8 mouse cellular contexts compared by ENCODE assay signal in genomic region chr8:11550281-11550948, GRCm38 (mm10). TPM values are rescaled to one million over a fixed set of nuclear protein-coding genes. Genes with fewer than 3 reads are reported as not detected.
DNase-seq lines count a peak whose midpoint lies in the region; ATAC-seq and TF ChIP-seq lines count a peak whose summit lies in the region.

Gene Cars2, minus strand, starts transcription at chr8:11550783.

- DNase-seq in MEL (ENCODE audit: low read depth, low spot score), result peak; percentile 95
- DNase-seq in cerebellum, adult 8-10 months, result peak; percentile 91
- DNase-seq in hindbrain, embryonic 10.5 days (ENCODE audit: low spot score), result peak; percentile 90
- peak; percentile 92 for DNase-seq in layer of hippocampus, adult 9-11 months
- DNase-seq in lung, postnatal 0 days (ENCODE audit: low spot score), result peak; percentile 94
- DNase-seq in ovary, postnatal 14 days (ENCODE audit: low spot score), result peak; percentile 87
- peak; percentile 96 for DNase-seq in thymus, postnatal 14 days

- under 1% methylated on average over 53 of the region's 53 CpGs for WGBS in hindbrain, embryonic 10.5 days
- 3% methylated on average over 53 of the region's 53 CpGs for WGBS in lung, postnatal 0 days

- H3K9me3 ChIP-seq in MEL (replicated peaks; ENCODE audit: insufficient read depth, low read length), result no peaks in the 10 kb centered on the region
- H3K9me3 ChIP-seq in hindbrain, embryonic 10.5 days, result no peaks in the 10 kb centered on the region
- no peaks in the 10 kb centered on the region for H3K9me3 ChIP-seq in lung, postnatal 0 days (ENCODE audit: low read length)

- no peak for TF ChIP-seq CTCF in MEL (IDR thresholded peaks at IDR 0.05 in 2 of 3, conservative IDR thresholded peaks at IDR 0.05 in 1 of 3; ENCODE audit: control insufficient read depth in 1 of 3, insufficient read depth in 1 of 3, low read depth in 2 of 3, low read length in 3 of 3, poor library complexity in 1 of 3, severe bottlenecking in 1 of 3)
- TF ChIP-seq CTCF in lung, postnatal 0 days (IDR thresholded peaks at IDR 0.05), result no peak

- peak within 1 kb of the TSS; percentile 93 for H3K9ac ChIP-seq in MEL (ENCODE audit: control insufficient read depth, low read depth, low read length, poor library complexity, severe bottlenecking)
- H3K9ac ChIP-seq in lung, postnatal 0 days (replicated peaks; ENCODE audit: low read depth), result peak within 1 kb of the TSS; percentile 58

- peak within 1 kb of the TSS; percentile 77 to 82 for H3K4me3 ChIP-seq in MEL (ENCODE audit: control insufficient read depth in 1 of 2, insufficient read depth in 1 of 2, low read depth in 2 of 2, low read length in 2 of 2)
- H3K4me3 ChIP-seq in hindbrain, embryonic 10.5 days, result peak within 1 kb of the TSS; percentile 78
- peak within 1 kb of the TSS; percentile 67 for H3K4me3 ChIP-seq in lung, postnatal 0 days (ENCODE audit: low read depth, low read length)

- TF ChIP-seq POLR2A in MEL (IDR thresholded peaks at IDR 0.05; ENCODE audit: control insufficient read depth in 1 of 2, insufficient read depth in 1 of 2, low read depth in 1 of 2, low read length in 2 of 2, poor library complexity in 1 of 2), result peak; percentile 91 to 95

- peak within 1 kb of the TSS; percentile 87 for H3K4me2 ChIP-seq in lung, postnatal 0 days (replicated peaks; ENCODE audit: low read depth, low read length)

- H3K4me1 ChIP-seq in MEL (ENCODE audit: control insufficient read depth in 1 of 2, insufficient read depth in 2 of 2, low read length in 2 of 2), result peaks cover 6 to 14% of the 10 kb centered on the region in 2 experiments
- peaks cover 30% of the 10 kb centered on the region for H3K4me1 ChIP-seq in hindbrain, embryonic 10.5 days (replicated peaks)
- H3K4me1 ChIP-seq in lung, postnatal 0 days (ENCODE audit: insufficient read depth, low read depth, low read length), result no peaks in the 10 kb centered on the region; the same call in 1 of the 2 replicates

- ATAC-seq in frontal cortex, adult (ENCODE audit: low TSS enrichment), result peak; percentile 75
- peak; percentile 77 for ATAC-seq in lung, postnatal 0 days

- H3K79me2 ChIP-seq in MEL (ENCODE audit: control insufficient read depth, insufficient read depth, low read length, poor library complexity), result peaks cover 7% of the 10 kb centered on the region

- H3K27me3 ChIP-seq in MEL (ENCODE audit: control insufficient read depth in 1 of 2, insufficient read depth in 2 of 2, low read length in 2 of 2), result no peaks in the 10 kb centered on the region
- H3K27me3 ChIP-seq in hindbrain, embryonic 10.5 days (ENCODE audit: insufficient read depth, poor library complexity, severe bottlenecking), result no peaks in the 10 kb centered on the region
- H3K27me3 ChIP-seq in lung, postnatal 0 days (replicated peaks; ENCODE audit: insufficient read depth, low read length), result no peaks in the 10 kb centered on the region

- peak within 1 kb of the TSS; percentile 73 for H3K27ac ChIP-seq in MEL (ENCODE audit: control insufficient read depth, low read depth, low read length)
- peak within 1 kb of the TSS; percentile 91 for H3K27ac ChIP-seq in hindbrain, embryonic 10.5 days
- peak within 1 kb of the TSS; percentile 90 for H3K27ac ChIP-seq in lung, postnatal 0 days (ENCODE audit: low read length)

- TF ChIP-seq EP300 in MEL (IDR thresholded peaks at IDR 0.05; ENCODE audit: low read depth in 1 of 2, low read length in 2 of 2), result no peak
- no peak for TF ChIP-seq EP300 in lung, postnatal 0 days (IDR thresholded peaks at IDR 0.05)

- H3K36me3 ChIP-seq in MEL (ENCODE audit: control insufficient read depth in 1 of 2, insufficient read depth in 2 of 2, low read length in 2 of 2), result peaks cover 0 to 13% of the 10 kb centered on the region in 2 experiments; a peak in 2 of 4 replicates
- H3K36me3 ChIP-seq in hindbrain, embryonic 10.5 days, result peaks cover 8% of the 10 kb centered on the region
- H3K36me3 ChIP-seq in lung, postnatal 0 days (ENCODE audit: insufficient read depth, low read length), result no peaks in the 10 kb centered on the region

- no peak for TF ChIP-seq RAD21 in MEL (IDR thresholded peaks at IDR 0.05; ENCODE audit: low read depth, low read length)

TF ChIP-seq in MEL, 35 proteins besides CTCF, POLR2A, EP300 and RAD21:
- TF ChIP-seq MEF2A (IDR thresholded peaks at IDR 0.05; ENCODE audit: extremely low read depth, insufficient replicate concordance, low read depth, low read length, poor library complexity, severe bottlenecking) (no peak), POLR2AphosphoS5 (IDR thresholded peaks at IDR 0.05; ENCODE audit: borderline replicate concordance, low read depth, low read length) (peak; percentile 78; the same call in 1 of the 2 replicates), MXI1 (IDR thresholded peaks at IDR 0.05; ENCODE audit: low read depth, low read length) (peak; percentile 92), NELFE (IDR thresholded peaks at IDR 0.05; ENCODE audit: low read depth, low read length) (peak; percentile 92), ELF1 (IDR thresholded peaks at IDR 0.05; ENCODE audit: low read depth, low read length) (peak; percentile 97), POLR2AphosphoS2 (IDR thresholded peaks at IDR 0.05; ENCODE audit: low read length) (peak; percentile 80; the same call in 1 of the 2 replicates), MYC (IDR thresholded peaks at IDR 0.05; ENCODE audit: low read depth, low read length) (peak; percentile 88), CHD1 (IDR thresholded peaks at IDR 0.05; ENCODE audit: low read depth, low read length) (peak; percentile 37; the same call in 1 of the 2 replicates), MAX (IDR thresholded peaks at IDR 0.05; ENCODE audit: low read length) (peak; percentile 63), NRF1 (IDR thresholded peaks at IDR 0.05; ENCODE audit: insufficient read depth, low read depth, low read length, poor library complexity, severe bottlenecking) (peak; percentile 74), MAZ (IDR thresholded peaks at IDR 0.05; ENCODE audit: low read depth, low read length) (0 out of 2 replicates have a peak, but pooled peaks have one; percentile 25), BHLHE40 (IDR thresholded peaks at IDR 0.05; ENCODE audit: borderline replicate concordance, low read depth, low read length) (no peak), ZC3H11A (IDR thresholded peaks at IDR 0.05; ENCODE audit: low read depth, low read length) (peak; percentile 11; the same call in 1 of the 2 replicates), CHD2 (IDR thresholded peaks at IDR 0.05; ENCODE audit: low read length) (no peak), TAL1 (IDR thresholded peaks at IDR 0.05; ENCODE audit: low read length) (no peak), E2F4 (IDR thresholded peaks at IDR 0.05; ENCODE audit: borderline replicate concordance, low read depth, low read length) (0 out of 2 replicates have a peak, but pooled peaks have one; percentile 16), HCFC1 (IDR thresholded peaks at IDR 0.05; ENCODE audit: low read depth, low read length) (peak; percentile 70), ZMIZ1 (IDR thresholded peaks at IDR 0.05; ENCODE audit: low read depth, low read length) (peak; percentile 79; the same call in 1 of the 2 replicates), TBP (IDR thresholded peaks at IDR 0.05; ENCODE audit: low read depth, low read length) (peak; percentile 80), SIN3A (IDR thresholded peaks at IDR 0.05; ENCODE audit: low read length) (peak; percentile 89), ETS1 (IDR thresholded peaks at IDR 0.05; ENCODE audit: low read depth, low read length) (peak; percentile 51; the same call in 1 of the 2 replicates), SMC3 (IDR thresholded peaks at IDR 0.05; ENCODE audit: low read depth, low read length) (no peak), TCF12 (IDR thresholded peaks at IDR 0.05; ENCODE audit: low read depth, low read length) (0 out of 2 replicates have a peak, but pooled peaks have one; percentile 48), USF1 (IDR thresholded peaks at IDR 0.05; ENCODE audit: low read depth, low read length) (no peak), RCOR1 (IDR thresholded peaks at IDR 0.05; ENCODE audit: low read depth, low read length) (no peak)

RNA-seq across cellular contexts. Expression of gene Cars2, which starts in this region (rescaled TPM):
- 60.1 and 62.8 TPM in 2 replicates for total RNA-seq in MEL (2012; rRNA removed)
- polyA plus RNA-seq in MEL (2012; ENCODE audit: insufficient read depth in 1 of 2, insufficient read length in 2 of 2, low read depth in 1 of 2, low replicate concordance in 2 of 2, missing spikeins in 1 of 2), result 10 to 100 TPM in 1 of 2 experiments, not detected in 1; 63.8 TPM
- polyA plus RNA-seq in hindbrain, embryonic 10.5 days (2016; fragmentation: Nextera tagmentation; extraction: Ambion mirVana), result 18.9 and 19.5 TPM in 2 replicates
- polyA plus RNA-seq in lung, postnatal 0 days (2015; fragmentation: Nextera tagmentation; extraction: Ambion mirVana), result 13.7 and 16.5 TPM in 2 replicates

Comparison
In these comparisons a context has a peak if more than half of its experiments do, and no peak if none do; other contexts are left out.
1. Peak in every context shown above with its lines: DNase-seq, ATAC-seq, H3K4me3 ChIP-seq and H3K27ac ChIP-seq.